Mouse (Mus musculus): ENCODE measurements around the gene Ptprj.
A peak's percentile ranks its signal among the peaks of the same experiment; 100 is the strongest.
"Not testable (repeated sequence)": the region's sequence is repeated elsewhere in the genome, so short reads cannot be mapped to it uniquely, and the experiment has no call there.

Gene Ptprj

DNA sequence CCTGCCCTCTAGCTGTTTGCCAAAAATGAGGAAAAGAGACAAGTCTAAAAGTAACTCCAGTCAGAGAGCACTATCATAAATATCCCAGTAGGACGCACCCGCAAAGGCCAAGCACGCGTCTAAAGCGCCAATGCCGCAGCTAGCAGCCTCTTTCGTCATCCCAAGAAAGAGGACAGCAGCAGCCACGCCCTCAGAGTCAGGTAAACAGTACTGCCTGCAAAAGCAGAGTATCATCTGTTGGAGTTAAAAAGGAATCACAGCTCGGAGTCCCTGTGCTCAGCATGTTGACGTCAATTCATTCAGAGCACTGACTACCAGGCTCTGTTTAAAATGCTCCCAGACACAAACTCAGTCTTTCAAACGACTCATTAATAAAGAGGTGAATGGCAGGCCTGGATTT lies 104.1 kb downstream of the Ptprj start:
- DNase-seq = no peak

DNA sequence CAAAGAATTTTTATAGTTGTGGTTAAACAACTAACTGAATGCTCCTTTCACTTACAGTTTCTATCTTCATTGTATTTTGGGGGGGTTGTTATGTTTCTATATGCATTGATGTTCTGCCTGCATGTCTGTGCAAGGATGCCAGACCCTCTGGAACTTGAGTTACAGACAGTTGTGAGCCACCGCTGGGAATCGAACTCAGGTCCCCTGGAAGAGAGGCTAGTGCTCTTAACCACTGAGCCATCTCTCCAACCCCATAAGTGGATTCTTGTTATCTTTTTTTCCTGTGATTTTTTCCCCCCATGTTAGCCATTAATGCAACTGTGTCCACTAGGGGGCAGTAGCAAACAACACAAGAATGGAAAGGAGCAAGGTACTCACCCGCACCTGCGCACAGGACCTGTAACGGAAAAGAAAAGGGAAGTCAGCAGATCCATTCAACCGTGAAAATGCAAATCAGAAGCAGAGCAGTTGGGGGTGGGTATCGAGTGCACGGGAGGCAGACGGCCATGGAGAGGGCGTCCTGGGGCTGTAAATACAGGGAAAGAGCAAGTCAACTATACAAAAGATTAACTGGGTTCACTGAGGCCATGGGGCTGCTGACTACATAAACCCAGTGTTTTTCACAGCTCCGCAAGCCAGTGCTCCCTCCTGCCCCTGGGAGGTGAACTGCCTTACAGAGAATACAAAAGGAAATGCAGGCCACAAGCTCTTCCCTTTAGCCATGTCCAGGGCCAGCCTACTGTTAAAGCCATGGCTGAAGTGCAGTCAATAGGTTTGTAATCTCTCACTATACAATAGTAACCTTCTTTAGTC lies 105.6 kb downstream of the Ptprj start:
- DNase-seq = peak; percentile 89

DNA sequence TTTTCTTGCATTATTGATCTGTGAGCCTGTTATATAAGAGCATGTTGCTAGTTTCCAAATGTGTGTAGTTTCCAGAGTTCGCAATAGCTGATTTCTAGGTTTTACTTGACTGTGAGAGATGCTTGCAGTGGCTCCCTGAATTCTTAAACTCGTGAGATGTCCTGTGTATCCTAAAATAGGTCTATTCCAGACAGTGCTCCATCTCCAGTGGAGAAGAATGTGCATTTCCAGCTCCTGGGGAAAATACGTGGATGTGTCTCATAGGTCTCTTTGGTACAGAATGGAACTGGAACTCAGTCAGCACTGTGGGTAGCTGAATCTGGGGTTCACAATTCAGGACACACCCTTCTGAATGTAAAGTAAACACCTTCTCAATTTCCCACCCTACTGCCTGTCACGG lies 107.7 kb downstream of the Ptprj start:
- no peak for DNase-seq

DNA sequence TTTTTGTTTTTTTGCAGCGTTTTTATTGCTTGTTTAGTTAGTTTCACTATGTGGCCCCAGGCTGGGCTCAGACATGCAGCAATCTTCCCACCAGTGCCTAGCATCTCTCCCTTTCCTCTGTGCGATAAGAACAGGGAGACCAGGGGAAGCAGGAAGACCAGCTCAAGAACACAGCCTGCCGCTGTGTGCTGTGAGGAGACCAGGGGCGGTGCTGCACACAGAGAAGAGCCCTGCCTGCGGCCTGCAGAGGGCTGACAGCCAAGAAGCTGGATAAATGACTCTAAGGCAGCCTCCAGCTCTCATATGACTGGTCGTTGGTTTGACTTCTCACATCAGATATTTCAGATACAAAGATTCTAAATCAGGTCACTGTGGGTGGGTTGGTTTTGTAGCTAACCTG lies 110.3 kb downstream of the Ptprj start:
- DNase-seq = no peak

DNA sequence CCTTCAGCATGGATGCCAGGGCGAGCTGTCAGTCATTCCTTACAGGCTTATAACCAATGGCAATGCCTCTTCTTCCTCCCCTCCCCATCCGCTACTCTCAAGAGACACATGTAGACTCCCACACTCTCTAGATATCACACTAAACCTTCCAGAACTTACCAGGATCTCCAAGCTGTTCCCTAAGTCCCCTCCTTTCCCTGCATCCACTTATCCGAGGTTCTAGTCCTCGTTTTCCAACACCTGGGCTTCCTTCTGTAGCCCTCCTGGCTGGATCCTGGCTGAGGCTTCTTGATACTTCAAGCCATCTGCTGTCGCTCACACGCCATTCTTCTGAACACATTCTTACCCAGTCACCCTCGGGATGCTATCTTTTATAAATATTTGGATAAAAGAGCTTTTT lies 114.0 kb downstream of the Ptprj start:
- no peak for DNase-seq

DNA sequence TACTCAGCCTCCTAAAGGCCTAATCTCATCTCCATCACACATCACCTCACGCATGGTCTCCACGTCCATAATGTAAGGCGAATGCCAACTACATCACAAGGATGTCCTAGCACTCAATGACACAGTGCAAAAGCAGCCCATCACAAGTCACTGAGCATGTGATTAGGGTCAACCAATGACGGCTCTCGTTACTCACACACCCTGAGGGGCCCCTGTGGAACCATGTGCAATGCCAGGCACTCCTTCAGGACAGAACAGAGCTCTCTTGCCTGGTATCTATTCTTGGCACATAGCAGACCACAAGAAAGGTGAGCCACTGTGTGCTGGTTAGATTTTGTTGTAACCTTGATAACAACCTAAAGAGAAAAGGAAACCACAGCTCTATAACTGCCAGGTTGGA lies 116.7 kb downstream of the Ptprj start:
- DNase-seq = no peak

DNA sequence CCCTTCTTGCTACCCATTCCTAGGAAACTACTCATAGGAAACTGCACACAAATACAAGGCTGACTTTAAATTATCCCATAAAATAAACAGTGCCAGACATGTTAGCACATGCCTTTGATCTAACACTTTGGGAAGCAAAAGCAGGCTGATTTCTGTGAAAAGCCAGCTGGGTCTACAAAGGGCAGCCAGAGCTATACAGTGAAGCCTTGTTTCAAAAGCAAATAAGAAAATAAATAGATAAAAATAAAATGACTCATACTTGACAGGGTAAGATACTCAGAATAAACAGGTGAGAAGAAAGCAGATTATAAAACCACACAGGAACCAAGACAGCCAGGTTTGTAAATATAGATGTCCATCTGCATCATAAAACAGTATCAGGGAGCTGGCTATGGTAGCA lies 118.2 kb downstream of the Ptprj start:
- no peak for DNase-seq

DNA sequence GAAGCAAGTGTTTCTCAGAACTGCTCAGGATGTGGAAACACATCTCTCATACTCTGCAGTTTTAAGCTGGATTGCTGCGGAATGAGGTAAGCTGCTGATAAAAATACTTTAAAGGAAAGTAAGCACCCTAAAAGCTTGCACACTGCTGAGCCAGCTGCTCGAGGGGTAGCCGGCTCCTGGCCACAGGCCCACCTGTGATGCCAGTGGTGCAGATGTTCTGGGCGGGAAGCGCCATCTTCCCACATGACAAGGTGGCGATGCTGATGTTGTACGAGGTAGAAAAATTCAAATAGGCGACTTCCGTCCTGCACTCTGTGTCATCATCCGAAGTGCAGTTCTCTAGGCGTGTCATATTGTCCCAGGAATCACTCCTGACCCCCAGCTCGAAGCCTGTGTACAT lies 122.5 kb downstream of the Ptprj start:
- no peak for DNase-seq

DNA sequence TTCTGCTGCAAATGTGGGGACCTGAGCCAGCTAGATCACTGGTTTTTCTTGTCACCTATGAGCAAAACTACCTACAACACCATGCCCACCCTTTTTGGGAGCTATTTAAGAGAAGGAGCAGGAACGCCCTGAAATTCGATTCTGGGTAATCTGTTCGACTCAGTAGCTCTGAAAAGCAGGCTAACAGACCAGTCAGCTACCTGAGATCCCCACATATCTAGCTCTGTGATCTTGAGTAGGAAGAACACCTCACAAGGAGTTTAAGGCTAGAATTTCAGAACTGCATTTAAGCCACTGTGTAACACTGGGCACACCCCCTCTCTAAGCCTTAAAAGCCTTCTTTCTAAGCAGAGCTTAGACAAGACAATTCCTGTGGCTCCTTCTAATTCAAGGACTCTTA lies 128.1 kb downstream of the Ptprj start:
- no peak for DNase-seq

DNA sequence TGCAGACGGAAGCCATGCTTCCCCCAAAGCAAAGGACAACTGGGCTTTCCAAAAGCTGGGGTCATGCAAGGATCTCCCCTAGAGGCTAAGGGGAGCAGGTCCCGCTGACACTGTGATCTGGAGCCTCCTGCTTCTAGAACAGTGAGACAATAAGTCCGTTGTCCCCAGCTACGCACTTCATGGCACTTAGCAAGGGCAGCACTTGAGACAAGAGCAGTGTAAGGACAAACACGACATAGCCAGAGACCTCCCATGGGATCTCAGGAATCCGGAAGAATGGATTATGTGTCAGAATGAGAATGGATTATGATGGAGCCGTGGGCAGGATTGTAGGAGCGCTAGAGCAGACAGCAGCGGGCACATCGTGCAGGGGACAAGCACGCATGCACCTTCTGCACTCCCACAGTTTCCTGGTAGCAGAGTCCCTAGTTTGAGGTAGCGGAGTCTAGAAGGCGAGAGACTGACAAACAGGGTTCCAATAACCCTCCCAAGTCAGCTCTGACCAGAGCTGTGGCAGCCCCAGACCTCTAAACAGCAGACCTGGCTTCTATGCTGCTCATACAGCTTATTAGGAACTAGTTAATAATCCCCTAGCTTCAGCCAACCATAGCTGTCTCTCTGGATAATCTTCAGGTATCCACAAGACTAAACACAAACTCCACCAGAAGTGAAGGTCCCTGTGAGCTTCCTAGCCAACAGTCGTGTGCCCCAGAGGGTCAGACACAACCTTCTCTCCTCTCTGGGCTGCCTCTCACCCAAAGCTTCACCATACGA lies 131.3 kb downstream of the Ptprj start:
- DNase-seq = peak; percentile 10

DNA sequence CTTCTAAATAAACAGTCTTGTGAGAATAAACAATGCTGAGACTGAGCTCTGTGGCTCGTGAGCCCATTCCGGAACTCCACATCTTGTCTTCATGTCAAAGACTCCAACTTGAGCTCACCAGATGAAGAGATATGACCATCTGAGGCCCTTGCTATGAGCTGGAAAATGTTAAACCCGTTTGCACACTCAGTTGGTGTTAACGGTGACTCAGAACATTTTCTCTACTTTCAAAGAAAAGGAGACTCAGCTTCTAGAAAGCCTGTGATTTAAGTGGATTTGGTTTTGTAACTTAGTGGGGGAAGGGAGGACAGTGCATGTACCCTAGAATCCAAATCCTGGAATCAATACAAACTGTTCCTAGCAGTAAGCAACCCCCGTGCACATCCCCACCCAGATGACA lies 136.6 kb downstream of the Ptprj start:
- no peak for DNase-seq

DNA sequence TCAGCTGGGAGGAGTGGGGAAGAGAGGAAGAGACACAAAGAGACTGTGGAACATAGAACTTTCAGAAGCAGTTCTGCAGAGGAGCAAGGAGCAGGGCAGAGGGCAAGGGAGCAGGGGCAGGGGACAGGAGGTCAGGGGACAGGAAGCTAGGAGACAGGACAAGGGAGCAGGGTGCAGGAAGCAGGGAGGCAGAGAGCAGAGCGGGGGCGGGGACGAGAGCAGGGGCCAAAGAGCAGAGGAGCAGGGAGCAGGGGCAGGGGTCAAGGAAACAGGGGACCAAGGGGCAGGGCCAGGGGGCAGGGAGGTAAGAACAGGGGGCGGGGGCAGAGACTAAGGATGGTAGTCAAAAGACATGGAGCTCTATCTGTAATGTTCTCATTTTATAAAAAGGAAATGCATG lies 138.6 kb downstream of the Ptprj start:
- not testable (repeated sequence) for DNase-seq

DNA sequence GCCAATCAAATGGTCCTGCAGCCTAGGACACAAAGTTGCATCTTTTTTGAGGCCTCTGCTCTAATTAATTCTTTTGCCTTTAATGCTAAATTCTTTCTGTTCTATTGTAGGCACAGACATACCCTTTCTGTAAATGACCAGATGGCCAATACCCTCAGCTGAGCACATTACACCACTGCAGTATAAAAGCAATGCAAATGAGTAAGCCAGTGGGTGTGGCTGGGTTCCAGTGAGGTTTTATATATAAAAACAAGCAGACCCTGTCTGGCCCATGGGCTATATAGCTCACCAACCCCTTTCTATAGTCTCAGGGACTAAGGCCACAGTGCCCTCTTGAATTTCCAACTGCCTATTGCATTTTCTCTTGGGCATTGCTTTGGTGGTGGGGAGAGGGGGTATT lies 140.3 kb downstream of the Ptprj start:
- DNase-seq = not testable (repeated sequence)

DNA sequence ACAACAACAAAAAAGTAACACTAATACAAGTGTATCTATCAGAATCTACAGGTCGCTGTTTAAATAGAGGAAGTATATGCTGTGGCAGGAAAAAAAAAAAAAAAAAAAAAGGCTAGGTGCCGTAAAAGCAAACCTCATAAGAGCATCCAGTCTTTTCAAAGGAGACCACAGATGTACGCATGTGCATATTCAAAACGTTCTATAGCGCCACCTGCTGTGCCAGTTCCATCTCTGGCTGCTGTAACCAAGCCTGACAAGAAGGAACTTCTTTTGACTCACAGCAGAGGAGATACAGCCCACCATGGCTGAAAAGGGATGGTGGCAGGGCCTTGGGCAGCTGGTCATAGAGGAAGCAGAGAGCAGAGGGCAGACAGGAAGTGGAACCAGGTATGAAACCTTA lies 143.0 kb downstream of the Ptprj start:
- DNase-seq = not testable (repeated sequence)

DNA sequence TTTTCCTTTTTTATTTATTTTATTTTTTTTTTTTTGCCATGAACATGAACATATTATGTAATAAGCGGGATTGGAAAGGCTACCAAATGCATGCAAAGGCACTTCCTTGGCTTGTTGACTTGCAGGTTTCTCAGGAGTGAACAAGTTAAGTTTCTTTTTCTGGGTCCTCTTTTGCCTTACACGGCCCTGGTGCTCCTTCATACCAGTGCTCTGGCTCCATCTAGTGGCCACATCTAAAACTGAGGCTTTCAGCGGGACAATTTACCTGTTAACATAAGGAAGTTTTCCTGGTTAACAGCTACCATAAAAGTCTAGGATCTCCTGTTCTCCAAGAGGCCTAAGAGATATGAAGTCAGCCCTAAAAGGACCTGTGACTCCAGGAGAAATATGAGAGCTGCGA lies 150.7 kb downstream of the Ptprj start:
- not testable (repeated sequence) for DNase-seq

DNA sequence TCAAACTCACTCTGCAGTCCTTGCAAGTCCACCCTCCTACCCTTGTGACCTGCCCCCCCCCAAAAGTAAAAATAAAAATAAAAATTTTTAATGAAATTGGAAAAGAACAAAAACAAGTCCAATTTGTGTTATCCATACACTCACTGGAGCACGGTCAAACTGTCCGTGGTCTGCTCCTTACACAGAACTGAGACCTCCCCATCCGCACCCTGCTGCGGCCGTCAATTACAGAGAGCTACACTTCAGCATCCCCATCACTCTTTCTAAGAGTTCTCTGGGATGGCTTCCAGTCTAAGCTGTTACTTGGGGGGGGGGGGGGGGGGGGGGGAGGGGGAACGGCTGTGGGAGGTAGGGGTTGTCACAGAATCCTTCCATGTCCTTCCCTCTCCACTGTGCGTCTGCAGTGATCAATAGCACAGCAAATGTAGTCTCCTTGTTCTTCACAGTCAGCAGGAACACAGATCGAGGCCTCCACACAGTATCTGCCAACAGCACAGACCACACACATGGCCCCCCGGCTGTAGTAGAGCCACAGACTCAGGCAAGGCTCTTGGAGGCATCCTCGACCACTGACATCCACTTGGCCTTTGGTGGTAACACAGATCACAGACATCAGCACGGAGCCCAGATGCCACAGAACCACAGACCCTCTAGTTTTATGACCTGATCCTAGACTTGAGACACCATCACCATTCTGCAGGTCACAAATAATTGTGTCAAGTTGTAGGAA lies 151.3 kb downstream of the Ptprj start:
- not testable (repeated sequence) for DNase-seq

DNA sequence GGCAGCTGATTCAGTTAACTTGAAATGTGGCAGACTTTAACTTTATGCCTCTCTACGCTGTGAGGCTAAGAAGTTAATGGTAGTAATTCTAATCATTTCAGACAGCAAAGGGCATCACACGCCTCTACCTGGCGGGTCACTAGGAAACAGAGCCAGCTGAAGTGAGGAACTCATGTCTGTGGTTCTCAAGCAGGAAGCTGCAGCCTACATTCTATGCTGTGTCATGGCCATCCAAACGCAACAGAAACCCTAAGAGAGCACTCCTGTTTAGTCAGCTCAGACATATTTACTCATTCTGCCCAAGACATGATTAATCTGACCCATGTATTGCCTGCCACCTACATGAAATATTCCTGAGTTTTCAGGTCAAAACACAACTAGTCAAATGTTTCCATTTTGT lies 155.5 kb downstream of the Ptprj start:
- DNase-seq = not testable (repeated sequence)

DNA sequence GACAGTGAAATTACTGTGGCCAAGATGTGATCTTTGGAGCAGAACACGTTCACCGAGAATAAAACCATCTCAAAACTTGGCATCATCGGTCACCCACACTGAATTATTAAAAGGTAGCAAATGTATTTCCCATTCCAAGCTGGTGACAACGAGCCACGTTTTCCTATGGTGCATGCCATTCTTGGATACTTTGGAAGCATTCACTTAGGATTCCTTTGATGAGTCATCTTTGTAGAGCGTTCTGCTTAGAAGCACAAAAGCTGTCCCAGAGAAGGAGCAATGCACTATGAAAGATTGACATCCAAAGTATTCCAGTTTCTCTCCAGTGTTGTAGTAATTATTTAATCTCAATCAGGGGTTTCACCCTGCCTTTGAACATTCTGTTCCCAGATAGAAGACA lies 158.2 kb downstream of the Ptprj start:
- not testable (repeated sequence) for DNase-seq

DNA sequence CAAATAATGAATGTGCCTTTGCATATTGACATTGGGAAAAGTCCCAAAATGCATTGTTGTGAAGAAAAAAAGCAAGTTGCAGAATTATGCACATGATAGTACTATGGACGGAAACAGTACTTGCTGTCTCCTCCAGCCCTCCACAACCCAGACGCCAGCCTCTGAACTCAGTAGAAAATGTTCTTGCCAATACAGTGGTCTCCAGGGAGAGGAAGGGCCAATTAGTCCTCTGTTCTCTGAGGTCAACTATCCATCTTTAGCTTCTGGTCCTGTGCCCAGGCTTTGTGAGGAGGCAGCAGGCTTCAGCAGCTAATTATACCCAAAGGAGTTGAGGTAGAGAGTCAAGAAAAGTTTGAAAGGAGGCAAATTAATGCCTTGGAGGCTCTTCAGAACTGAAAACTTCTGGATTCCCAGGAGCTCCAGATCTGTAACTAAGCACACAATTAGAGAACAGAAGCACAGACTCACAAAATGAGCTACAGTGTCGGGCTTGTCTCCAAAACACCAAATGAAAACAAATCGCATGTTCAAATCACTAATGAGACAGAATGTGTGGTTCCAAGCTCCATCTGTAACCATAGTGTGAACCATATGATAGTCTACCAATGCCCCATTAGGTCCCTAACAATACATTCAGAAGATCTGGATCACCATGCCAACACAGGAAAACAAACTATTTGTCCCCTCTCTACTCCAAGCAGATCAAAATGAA lies 166.2 kb downstream of the Ptprj start:
- DNase-seq = not testable (repeated sequence)

DNA sequence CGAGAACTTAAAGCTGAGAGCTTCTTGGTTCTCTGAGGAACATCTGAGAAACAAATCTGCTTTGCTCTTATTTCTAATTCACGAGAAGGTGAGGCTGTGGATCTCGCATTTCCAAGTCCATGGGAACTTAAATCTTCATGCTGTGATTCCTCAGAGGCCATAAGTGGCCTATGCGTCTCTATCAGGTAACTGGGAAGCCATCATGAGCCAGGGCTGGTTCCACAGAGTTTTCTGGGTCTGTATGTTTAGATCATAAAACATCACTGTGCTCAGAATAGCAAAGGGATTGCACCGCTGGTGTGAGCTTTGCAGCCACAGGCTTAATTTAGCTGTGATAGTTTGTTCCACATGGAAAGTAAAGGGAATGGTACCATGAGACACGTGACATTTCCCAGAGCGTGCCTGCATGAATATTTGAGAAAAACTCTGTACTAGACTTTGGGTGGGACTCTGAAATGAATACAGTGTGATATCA lies 181.8 kb downstream of the Ptprj start, which contains the start of gene Olfr1274-ps:
TSS of gene Olfr1274-ps (plus strand) at position 51 of the 475 bp plus-strand sequence.
- not testable (repeated sequence) for DNase-seq
